Mouse (Mus musculus) heart, embryonic 11.5 days (tissue): ENCODE measurements around the gene Rspry1. TPM values are rescaled to one million over a fixed set of nuclear protein-coding genes. Genes with fewer than 3 reads are reported as not detected.
A peak's percentile ranks its signal among the peaks of the same experiment; 100 is the strongest.

ENCODE experiments used
- ATAC-seq: fragments of 200-750 bp; cut with Nextera tagmentation; replicated peaks from 2 replicates; pipeline ENCODE4 v1.8.0; 2017; ENCODE audit warnings: moderate library complexity; ENCODE audit not compliant: insufficient number of reproducible peaks, low FRiP score, low TSS enrichment
- H3K27ac ChIP-seq: fragments of 300-500 bp; sonication (generic); 2 replicates; pipeline ENCODE4 v1.5.1; 2014; ENCODE audit warnings: mild to moderate bottlenecking, low read depth, low read length
- H3K27me3 ChIP-seq: fragments of 300-500 bp; sonication (generic); 2 replicates; pipeline ENCODE4 v1.6.1; 2014; ENCODE audit warnings: mild to moderate bottlenecking, low read length, mixed read lengths; ENCODE audit not compliant: control insufficient read depth, insufficient read depth
- H3K36me3 ChIP-seq: fragments of 300-500 bp; sonication (generic); 2 replicates; pipeline ENCODE4 v1.6.1; 2014; ENCODE audit warnings: mild to moderate bottlenecking, low read length, moderate library complexity, mixed read lengths; ENCODE audit not compliant: control insufficient read depth, insufficient read depth
- H3K4me1 ChIP-seq: fragments of 300-500 bp; sonication (generic); 2 replicates; pipeline ENCODE4 v1.6.1; 2014; ENCODE audit warnings: low read length; ENCODE audit not compliant: control insufficient read depth, insufficient read depth
- H3K4me2 ChIP-seq: fragments of 300-500 bp; sonication (generic); 2 replicates; pipeline ENCODE4 v1.6.1; 2014; ENCODE audit warnings: mild to moderate bottlenecking, moderate library complexity
- H3K4me3 ChIP-seq: fragments of 300-500 bp; sonication (generic); 2 replicates; pipeline ENCODE4 v1.5.1; 2014; ENCODE audit warnings: low read depth, low read length
- H3K9ac ChIP-seq: fragments of 300-500 bp; sonication (generic); 2 replicates; pipeline ENCODE4 v1.6.1; 2014; ENCODE audit warnings: mild to moderate bottlenecking, low read depth, low read length, moderate library complexity
- H3K9me3 ChIP-seq: fragments of 300-500 bp; sonication (generic); replicated peaks from 2 replicates; pipeline ENCODE4 v1.6.1; 2016; ENCODE audit warnings: low read length; ENCODE audit not compliant: control insufficient read depth
- WGBS: fragments of 180-500 bp; shearing (Covaris S2); extraction: QIAGEN DNeasy Blood & Tissue Kit; methylation state at CpG from one replicate; pipeline ENCODE4 v1.1.7; 2014; ENCODE audit not compliant: insufficient replicate concordance; 5-methylcytosine and 5-hydroxymethylcytosine counted together
- polyA plus RNA-seq: library from polyadenylated mRNA; unstranded; fragments of >200 nt; fragmentation: Nextera tagmentation; extraction: Ambion mirVana; gene quantifications from 2 replicates; pipeline ENCODE4 v1.2.1, GENCODE M21; 2014

Rspry1 gene
- 23.2 and 25.9 TPM in 2 replicates for polyA plus RNA-seq

- under 1% methylated on average over 55 of the region's 55 CpGs for WGBS
- peak; percentile 100 for ATAC-seq
- Histone ChIP-seq H3K4me2 (peak within 1 kb of the TSS; percentile 93), H3K4me1 (peaks cover 13% of the 10 kb centered on the region), H3K9me3 (no peaks in the 10 kb centered on the region), H3K9ac (peak within 1 kb of the TSS; percentile 97), H3K27me3 (no peaks in the 10 kb centered on the region), H3K4me3 (peak within 1 kb of the TSS; percentile 99), H3K36me3 (no peaks in the 10 kb centered on the region), H3K27ac (peak within 1 kb of the TSS; percentile 86)
These were observed at the start of gene Rspry1, which contains the start of gene Fam192a for GRCm38 (mm10) chr8:94601607-94602385. Gene Rspry1 (plus strand): TSS chr8:94601937. Gene Fam192a (minus strand): TSS chr8:94601997.

GRCm38 (mm10) chr8:94552696-94553095, 49.0 kb upstream of the Rspry1 start:
- no peak overlapping the region for H3K4me2 ChIP-seq
- H3K36me3 ChIP-seq: no peaks in the 10 kb centered on the region
- H3K27me3 ChIP-seq: no peaks in the 10 kb centered on the region
- H3K4me3 ChIP-seq: no peak overlapping the region
- H3K9ac ChIP-seq: no peak overlapping the region
- peaks cover 5% of the 10 kb centered on the region for H3K4me1 ChIP-seq
- H3K9me3 ChIP-seq: no peaks in the 10 kb centered on the region
- 72% methylated on average over 2 of the region's 2 CpGs for WGBS
- ATAC-seq: no peak
- H3K27ac ChIP-seq: no peak overlapping the region

DNA sequence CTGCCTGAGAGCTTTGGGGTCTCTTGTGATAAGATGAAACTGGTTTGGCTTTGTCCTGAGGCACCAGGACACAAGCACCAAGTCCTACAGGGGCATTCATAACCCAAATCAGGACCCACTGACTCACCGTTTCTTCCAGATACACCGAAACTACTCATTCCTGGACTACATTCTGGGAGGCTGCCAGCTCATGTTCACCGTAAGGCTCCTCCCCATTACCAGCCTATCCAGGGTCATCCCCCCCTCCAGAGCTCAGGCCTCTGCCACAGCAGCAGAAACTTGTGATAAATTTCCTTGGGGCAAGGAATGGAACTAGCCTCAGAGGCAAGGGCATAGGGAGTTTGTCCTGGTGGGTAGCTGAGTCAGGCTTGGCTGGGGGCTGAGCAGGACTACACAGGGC, 44.5 kb upstream of the Rspry1 start:
- Histone ChIP-seq H3K27ac (no peak overlapping the region), H3K4me1 (no peaks in the 10 kb centered on the region), H3K4me3 (no peak overlapping the region), H3K36me3 (no peaks in the 10 kb centered on the region), H3K27me3 (no peaks in the 10 kb centered on the region), H3K9me3 (no peaks in the 10 kb centered on the region), H3K4me2 (no peak overlapping the region), H3K9ac (no peak overlapping the region)
- ATAC-seq: no peak
- 58% methylated on average over 3 of the region's 3 CpGs for WGBS

DNA sequence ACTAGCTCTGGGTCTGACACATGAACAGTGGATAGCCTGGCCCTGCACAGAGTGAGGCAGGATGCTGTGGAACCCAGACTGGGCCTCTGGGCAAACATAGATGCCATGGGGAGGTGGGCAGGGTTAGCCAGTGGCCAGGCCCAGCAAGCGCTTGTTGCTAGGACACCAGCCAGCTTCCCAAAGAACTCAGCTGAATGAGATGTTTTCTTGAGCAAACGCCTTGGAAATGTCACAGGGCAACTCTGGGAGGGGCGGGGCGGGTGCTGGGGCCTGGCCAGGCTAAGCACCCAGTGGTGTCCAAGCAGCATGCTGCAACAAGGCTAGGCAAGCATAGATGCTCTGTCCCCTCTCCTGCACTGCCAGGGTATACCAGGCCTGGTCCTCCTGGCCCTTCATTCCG, 40.5 kb upstream of the Rspry1 start:
- ATAC-seq: no peak
- Histone ChIP-seq H3K27me3 (no peaks in the 10 kb centered on the region), H3K4me1 (no peaks in the 10 kb centered on the region), H3K4me3 (no peak overlapping the region), H3K27ac (no peak overlapping the region), H3K9ac (no peak overlapping the region), H3K36me3 (no peaks in the 10 kb centered on the region), H3K4me2 (no peak overlapping the region), H3K9me3 (no peaks in the 10 kb centered on the region)
- 68% methylated on average over 5 of the region's 5 CpGs for WGBS

- no peak overlapping the region for H3K4me3 ChIP-seq
- H3K4me1 ChIP-seq: no peaks in the 10 kb centered on the region
- no peak overlapping the region for H3K9ac ChIP-seq
- H3K9me3 ChIP-seq: no peaks in the 10 kb centered on the region
- H3K27me3 ChIP-seq: no peaks in the 10 kb centered on the region
- H3K4me2 ChIP-seq: no peak overlapping the region
- ATAC-seq: no peak
- no peaks in the 10 kb centered on the region for H3K36me3 ChIP-seq
- no peak overlapping the region for H3K27ac ChIP-seq
These were observed 37.3 kb upstream of the Rspry1 start for GRCm38 (mm10) chr8:94564421-94564820.

- Histone ChIP-seq H3K27ac (no peak overlapping the region), H3K27me3 (no peaks in the 10 kb centered on the region), H3K4me3 (no peak overlapping the region), H3K36me3 (no peaks in the 10 kb centered on the region), H3K9me3 (no peaks in the 10 kb centered on the region), H3K4me2 (no peak overlapping the region), H3K9ac (no peak overlapping the region), H3K4me1 (no peaks in the 10 kb centered on the region)
- ATAC-seq: no peak
- 71% methylated on average over 6 of the region's 6 CpGs for WGBS
These were observed 35.7 kb upstream of the Rspry1 start for GRCm38 (mm10) chr8:94566033-94566432.

GRCm38 (mm10) chr8:94566446-94567158, 35.1 kb upstream of the Rspry1 start:
- H3K27me3 ChIP-seq: no peaks in the 10 kb centered on the region
- H3K4me1 ChIP-seq: no peaks in the 10 kb centered on the region
- H3K4me2 ChIP-seq: no peak overlapping the region
- no peaks in the 10 kb centered on the region for H3K9me3 ChIP-seq
- ATAC-seq: no peak
- 70% methylated on average over 15 of the region's 15 CpGs for WGBS
- H3K27ac ChIP-seq: no peak overlapping the region
- no peak overlapping the region for H3K9ac ChIP-seq
- H3K4me3 ChIP-seq: no peak overlapping the region
- H3K36me3 ChIP-seq: no peaks in the 10 kb centered on the region

- H3K9me3 ChIP-seq: no peaks in the 10 kb centered on the region
- H3K27ac ChIP-seq: no peak overlapping the region
- H3K4me1 ChIP-seq: no peaks in the 10 kb centered on the region
- no peak overlapping the region for H3K9ac ChIP-seq
- H3K4me2 ChIP-seq: no peak overlapping the region
- WGBS: 73% methylated on average over 8 of the region's 8 CpGs
- H3K36me3 ChIP-seq: no peaks in the 10 kb centered on the region
- no peak for ATAC-seq
- no peaks in the 10 kb centered on the region for H3K27me3 ChIP-seq
- H3K4me3 ChIP-seq: no peak overlapping the region
These were observed 34.4 kb upstream of the Rspry1 start for GRCm38 (mm10) chr8:94567159-94567849.
